Mouse (Mus musculus): ENCODE measurements around the gene Tbce. TPM values are rescaled to one million over a fixed set of nuclear protein-coding genes. Genes with fewer than 3 reads are reported as not detected.

Gene Tbce
- polyA plus RNA-seq, 2 experiments from 2014 or later: 88.9 to 110 TPM

DNA sequence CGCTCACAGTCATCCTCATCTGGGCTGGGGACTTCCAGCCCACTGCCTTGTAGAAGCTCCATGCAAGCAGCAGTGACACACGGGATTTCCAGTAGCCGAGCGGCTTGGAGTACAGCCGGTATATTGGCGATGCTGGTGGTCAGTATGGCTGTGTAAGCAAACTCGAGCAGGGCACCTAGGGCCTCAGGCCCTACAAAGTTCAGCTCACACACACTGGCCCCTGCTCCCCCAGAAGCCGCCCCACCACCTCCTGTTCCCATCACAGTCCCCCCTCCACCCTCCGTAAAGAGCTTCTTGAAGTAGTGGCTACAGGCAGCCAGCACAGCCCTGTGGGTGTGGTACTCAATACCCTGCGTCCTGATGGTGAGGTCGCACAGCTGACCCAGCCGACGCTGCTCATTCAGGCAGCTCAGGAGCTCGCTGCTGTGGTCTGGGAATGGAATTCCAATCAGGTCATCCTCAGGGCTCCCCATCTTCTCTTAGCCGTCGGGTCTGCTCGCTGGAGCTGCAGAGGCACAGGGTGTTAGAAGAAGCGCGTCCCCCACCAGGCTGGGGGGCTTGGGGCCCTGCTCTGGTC, 74.0 kb downstream of the Tbce start:
- ATAC-seq: no peak

DNA sequence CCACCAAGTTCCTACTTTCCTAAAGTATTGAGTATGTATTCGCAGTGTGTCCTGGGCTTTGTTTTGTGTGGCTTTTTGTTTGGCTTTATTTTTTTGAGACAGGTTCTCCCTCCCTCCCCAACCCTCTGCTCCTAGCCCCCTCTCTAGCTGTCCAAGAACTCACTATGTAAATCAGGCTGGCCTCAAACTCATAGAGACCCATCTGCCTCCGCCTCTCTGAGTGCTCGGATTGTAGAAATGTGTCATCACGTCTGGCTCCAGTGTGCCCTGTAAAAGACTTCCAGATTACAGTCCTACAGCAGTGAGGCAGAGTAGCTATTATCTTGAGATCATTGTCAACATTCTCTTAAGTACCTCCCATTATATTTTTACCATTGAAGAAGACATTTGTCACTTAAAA, 78.4 kb downstream of the Tbce start:
- ATAC-seq: no peak

DNA sequence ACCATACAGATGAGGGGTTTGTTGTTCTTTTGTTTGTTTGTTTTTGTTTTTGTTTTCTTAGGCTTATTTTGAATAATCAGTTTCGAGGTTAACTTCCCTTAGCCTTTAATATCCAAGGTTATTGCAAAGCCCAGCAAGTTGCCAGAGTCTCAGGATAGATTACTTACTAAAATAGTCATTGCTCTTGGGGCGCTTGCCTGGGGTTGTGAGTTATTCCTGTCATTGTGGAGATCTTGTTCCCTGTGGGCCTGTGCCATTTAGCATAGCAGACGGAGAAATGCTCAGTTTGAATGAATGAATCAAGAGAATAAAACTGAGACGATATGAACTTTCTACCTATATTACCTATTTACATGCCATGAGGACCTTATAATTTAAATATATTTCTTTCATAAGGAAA, 79.2 kb downstream of the Tbce start:
- ATAC-seq: no peak

DNA sequence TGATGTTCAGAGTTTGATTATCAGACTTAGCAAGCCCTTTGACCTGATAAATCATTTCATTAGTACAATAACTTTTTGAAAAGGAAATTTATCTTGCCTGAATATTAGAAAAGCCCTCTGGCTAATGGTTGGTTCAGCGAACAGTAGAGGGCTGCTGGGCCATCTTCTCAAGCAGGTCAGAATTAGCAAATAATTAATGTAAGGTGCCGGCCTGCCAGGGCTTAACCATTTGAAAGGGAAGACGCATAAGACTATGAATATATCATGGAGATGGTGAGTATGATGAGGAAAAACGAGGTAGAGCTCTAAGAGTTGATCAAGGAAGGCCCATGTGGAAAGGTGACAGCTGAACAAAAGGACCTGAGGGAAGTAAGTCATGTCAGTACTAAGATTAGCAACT, 82.8 kb downstream of the Tbce start:
- no peak for ATAC-seq

DNA sequence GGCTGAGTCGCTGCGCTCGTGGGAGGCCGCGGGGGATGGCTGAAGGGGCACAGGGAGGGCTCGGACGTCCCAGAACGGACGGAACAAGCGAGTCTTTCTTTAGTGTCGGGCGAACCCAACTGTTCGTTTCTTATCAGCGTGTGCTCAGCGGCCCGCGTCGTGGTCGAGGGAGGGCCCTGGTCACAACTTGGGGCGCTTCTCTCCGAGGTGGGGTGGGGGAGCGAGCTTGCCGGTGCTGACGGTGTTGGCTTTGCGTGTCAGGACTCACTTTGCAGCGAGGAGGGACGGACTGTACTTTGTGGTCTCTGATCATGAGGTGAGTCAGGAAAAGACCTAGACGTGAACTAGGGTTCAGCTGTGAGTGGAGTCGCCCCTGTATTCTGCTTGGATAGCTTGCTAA, 84.5 kb downstream of the Tbce start:
- peak; percentile 4 for ATAC-seq

DNA sequence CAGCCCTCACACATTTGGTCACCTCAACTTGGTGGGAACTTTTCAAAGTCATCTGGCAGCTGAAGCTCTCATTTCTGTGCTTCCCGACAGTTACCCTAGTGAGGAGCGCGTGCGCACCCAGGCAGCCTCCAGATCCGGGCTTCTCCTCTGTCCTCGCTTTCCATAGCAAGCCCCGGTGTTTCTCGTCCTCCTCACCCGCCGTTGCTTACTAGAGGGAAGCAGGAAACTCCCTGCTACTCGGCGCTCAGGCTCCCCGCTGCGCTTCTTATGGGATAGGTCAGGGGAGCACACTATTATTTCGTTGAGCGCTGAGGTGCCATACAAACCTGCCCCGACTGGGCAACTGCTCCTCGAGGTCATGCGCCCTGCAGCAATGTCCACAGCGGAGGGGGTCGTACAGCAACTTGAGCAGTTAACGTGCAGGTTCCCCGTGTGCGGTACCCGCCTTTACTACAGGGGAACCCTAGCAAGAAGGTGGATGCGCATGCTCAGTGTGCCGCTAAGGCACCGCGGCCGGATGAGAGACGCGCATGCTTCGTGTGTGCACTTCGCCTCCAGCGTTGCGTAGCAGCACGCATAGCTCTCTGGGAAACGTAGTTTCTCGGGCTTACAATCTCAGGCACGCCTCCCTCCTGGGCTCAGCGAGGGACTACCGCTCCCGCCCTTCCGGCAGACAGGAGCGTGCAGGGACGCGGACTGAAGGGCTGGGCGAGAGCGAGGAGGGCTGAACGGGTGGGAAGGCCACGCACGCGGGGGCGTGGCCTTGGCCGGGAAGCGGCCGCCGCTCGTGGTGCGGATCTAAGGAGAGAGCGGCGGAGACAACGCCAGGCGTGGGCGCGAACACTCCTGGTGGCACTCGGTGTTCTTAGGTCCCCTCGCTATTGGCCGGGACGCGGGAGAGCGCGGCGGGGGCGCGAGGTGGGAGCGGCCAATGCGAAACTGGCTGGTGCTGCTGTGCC, 85.3 kb downstream of the Tbce start, which contains the start of gene B3galnt2:
Gene B3galnt2 (plus strand): TSS at position 596 of the 959 bp plus-strand sequence.
- peak; percentile 92 for ATAC-seq

Other genes with a start within 250 kb of the Tbce start
- gene B3galnt2, start 85.2 kb downstream of the Tbce start, polyA plus RNA-seq (2017; shearing (Covaris generic)): 10 to 100 TPM; 14.0 to 15.9 TPM
- gene Arid4b, start 23.6 kb upstream of the Tbce start, polyA plus RNA-seq (2017; shearing (Covaris generic)): 10 to 100 TPM; 56.3 to 76.4 TPM
- 100 to 1,000 TPM in 1 of 2 experiments, 10 to 100 TPM in 1; 98.0 to 105 TPM for gene Ggps1, start 23.9 kb upstream of the Tbce start, polyA plus RNA-seq (2017; shearing (Covaris generic))